Mouse (Mus musculus) Patski (cell line): ENCODE measurements around the gene Nufip1. TPM values are rescaled to one million over a fixed set of nuclear protein-coding genes. Genes with fewer than 3 reads are reported as not detected.

Experiments used
- ATAC-seq: fragments of 100-300 bp; one replicate; pipeline ENCODE4 v1.8.0; 2021
- CTCF ChIA-PET: fragments of 350-600 bp; sonication (Branson Sonifier 250); formaldehyde crosslinking; loops from one replicate; lab custom pipeline; 2022; ENCODE audit warnings: inconsistent platforms; lab: Charles Lee
- POLR2A ChIA-PET: fragments of 350-600 bp; sonication (Branson Sonifier 250); formaldehyde crosslinking; loops from one replicate; lab custom pipeline; 2022; ENCODE audit warnings: antibody characterized with exemption, inconsistent platforms; lab: Charles Lee
- DNase-seq: peaks from one replicate; pipeline ENCODE4 v3.0.0-alpha.2; 2011; ENCODE audit warnings: low read depth, low spot score
- H3K27me3 ChIP-seq: fragments of 371-371 bp; one replicate; pipeline ENCODE4 v1.5.1; 2021
- CTCF ChIP-seq: fragments of 100-300 bp; IDR thresholded peaks from one replicate; pipeline ENCODE4 v1.5.1; 2021
- in situ Hi-C: fragments of 300-500 bp; cut with MboI; formaldehyde crosslinking; loops from 3 replicates; pipeline ENCODE4 v1.11.1; 2018; ENCODE audit warnings: low pct_unique_long_range_greater_than_20kb, mixed read lengths
- polyA plus RNA-seq: library from polyadenylated mRNA; unstranded; gene quantifications from one replicate; pipeline ENCODE4 v1.2.3, GENCODE M21; 2021

The Nufip1 gene
- polyA plus RNA-seq, 1 experiment from 2014 or later = 9.6 TPM

DNA sequence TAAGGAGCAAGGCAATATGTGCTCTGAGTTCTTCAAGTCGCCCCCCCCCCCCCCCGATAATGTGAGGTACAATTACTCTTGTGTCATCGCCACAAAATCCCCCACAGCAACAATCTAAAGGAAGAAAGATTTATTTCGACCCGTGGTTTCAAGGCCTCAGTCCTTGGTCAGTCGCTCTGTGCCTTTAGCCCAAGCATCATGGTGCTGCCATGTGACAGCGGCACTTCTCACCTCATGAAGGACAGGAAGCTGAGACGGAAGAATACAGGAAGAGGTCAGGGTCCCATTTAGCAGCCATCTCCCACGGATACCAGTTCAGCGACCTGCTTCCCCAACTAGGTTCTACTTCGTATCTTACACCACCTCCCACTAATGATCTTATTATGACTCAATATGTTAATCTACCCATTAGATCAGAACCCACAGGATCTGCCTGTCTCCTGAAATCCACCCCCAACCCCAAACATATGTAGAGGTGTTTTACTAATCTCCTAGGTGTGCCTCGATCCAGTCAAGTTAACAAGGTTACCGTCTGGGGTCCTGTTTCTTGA is 28.5 kb upstream of the Nufip1 start:
- in situ Hi-C loops = no loop called here
- ChIA-PET POLR2A (no interaction called here), CTCF (interaction anchor here (1.9 kb wide), 1 partner anchor 17 kb away, joined by 5 read pairs; no protein-coding TSS in a partner anchor)
- ATAC-seq = no peak
- no peaks in the 10 kb centered on the region for H3K27me3 ChIP-seq
- TF ChIP-seq CTCF = no peak
- DNase-seq = no peak

GRCm38 (mm10) chr14:76084188-76084587 is 26.5 kb upstream of the Nufip1 start:
- ChIA-PET POLR2A (no interaction called here), CTCF (interaction anchor here (1.2 kb wide), 1 partner anchor 24 kb away, joined by 3 read pairs; no protein-coding TSS in a partner anchor)
- H3K27me3 ChIP-seq = no peaks in the 10 kb centered on the region
- in situ Hi-C loops = no loop called here
- ATAC-seq (no peak), DNase-seq (no peak)
- no peak for TF ChIP-seq CTCF

GRCm38 (mm10) chr14:76097244-76097643 is 13.4 kb upstream of the Nufip1 start:
- H3K27me3 ChIP-seq = no peaks in the 10 kb centered on the region
- POLR2A ChIA-PET = no interaction called here
- CTCF ChIA-PET = interaction anchor here (1.0 to 1.2 kb wide), 3 partner anchors 10 to 242 kb away, joined by 3 to 4 read pairs (median 4); no protein-coding TSS in a partner anchor
- TF ChIP-seq CTCF = no peak
- ATAC-seq (no peak), DNase-seq (no peak)
- in situ Hi-C loops = no loop called here

DNA sequence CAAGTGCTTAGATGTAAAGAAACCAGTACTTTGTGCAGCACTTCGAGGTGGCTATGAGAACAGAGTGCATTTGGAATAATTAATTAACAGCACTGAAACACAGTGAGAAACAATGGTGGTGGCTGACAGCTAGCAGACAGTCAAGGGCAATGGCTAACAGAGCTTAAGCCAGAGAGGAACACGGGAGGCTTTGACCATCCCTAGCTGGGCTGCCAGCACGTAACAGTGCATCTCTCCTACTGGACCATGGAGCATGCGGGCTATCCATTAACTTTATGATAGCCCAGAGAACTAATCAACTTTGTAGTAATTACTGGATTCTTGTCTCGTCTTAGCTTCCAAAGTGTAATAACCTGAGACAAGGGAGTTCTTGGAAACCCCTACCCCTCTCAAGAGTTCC is 12.9 kb upstream of the Nufip1 start:
- CTCF ChIA-PET = interaction anchor here (1.0 to 1.2 kb wide), 3 partner anchors 10 to 242 kb away, joined by 3 to 4 read pairs (median 4); no protein-coding TSS in a partner anchor
- in situ Hi-C loops = no loop called here
- TF ChIP-seq CTCF = no peak
- POLR2A ChIA-PET = interaction anchor here (1.0 kb wide), 1 partner anchor 9 kb away, joined by 3 read pairs; no protein-coding TSS in a partner anchor
- ATAC-seq (no peak), DNase-seq (no peak)
- H3K27me3 ChIP-seq = no peaks in the 10 kb centered on the region

DNA sequence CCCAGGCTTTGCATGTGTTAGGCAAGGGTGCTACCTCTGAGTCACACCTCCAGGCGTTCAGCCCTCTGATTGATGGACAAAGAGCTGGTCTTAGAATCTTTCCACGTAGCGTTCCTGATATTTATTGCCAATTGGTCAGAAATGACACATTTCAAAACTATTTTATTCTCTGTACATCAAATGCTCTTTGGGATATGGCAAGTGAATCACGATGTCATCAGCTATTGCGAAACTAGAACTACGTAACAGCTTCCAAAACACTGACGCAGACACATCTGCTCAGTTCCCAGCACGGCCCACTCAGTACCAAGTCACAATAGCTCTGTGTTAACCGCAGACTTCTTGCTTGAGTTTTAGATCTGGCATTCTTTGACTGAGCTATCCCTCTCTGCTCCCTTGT is 11.1 kb upstream of the Nufip1 start:
- POLR2A ChIA-PET = no interaction called here
- DNase-seq = no peak

GRCm38 (mm10) chr14:76115744-76116143 is 5.1 kb downstream of the Nufip1 start:
- ChIA-PET POLR2A (no interaction called here), CTCF (interaction anchor here (0.8 to 2.8 kb wide), 2 partner anchors 239 to 350 kb away, joined by 3 to 13 read pairs; no protein-coding TSS in a partner anchor)
- in situ Hi-C loops = no loop called here
- H3K27me3 ChIP-seq = no peaks in the 10 kb centered on the region
- no peak for TF ChIP-seq CTCF
- DNase-seq (no peak), ATAC-seq (no peak)

More for the DNA sequence above, 11.1 kb upstream of the Nufip1 start:
- CTCF ChIA-PET = interaction anchor here (0.9 to 1.9 kb wide), 4 partner anchors 9 to 222 kb away, joined by 3 to 5 read pairs (median 4); no protein-coding TSS in a partner anchor
- ATAC-seq = no peak
- TF ChIP-seq CTCF = no peak
- H3K27me3 ChIP-seq = no peaks in the 10 kb centered on the region
- in situ Hi-C loops = no loop called here

DNA sequence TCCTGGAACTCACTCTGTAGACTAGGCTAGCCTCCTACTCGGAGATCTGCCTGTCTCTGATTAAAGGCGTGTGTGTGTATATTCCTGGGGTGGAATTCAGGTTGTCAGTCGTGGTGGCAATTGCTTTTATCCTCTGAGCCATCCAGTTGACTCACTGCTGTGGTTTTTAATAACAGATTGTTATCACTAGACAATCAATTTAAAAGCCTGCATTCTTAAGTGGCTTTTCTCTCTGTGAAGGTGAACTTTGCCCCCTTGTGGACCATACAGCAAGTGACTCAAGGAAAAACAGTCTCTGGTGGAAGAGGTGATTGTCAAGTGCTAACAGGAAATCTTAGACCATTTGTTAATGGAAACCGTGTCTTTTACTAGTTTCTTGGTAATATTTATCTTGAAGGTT is 8.3 kb downstream of the Nufip1 start:
- no peaks in the 10 kb centered on the region for H3K27me3 ChIP-seq
- ChIA-PET POLR2A (interaction anchor here (1.2 kb wide), 1 partner anchor 8 kb away, joined by 3 read pairs; the partner anchor contains the start of genes Gpalpp1 and Nufip1), CTCF (interaction anchor here (0.8 to 2.0 kb wide), 3 partner anchors 13 to 357 kb away, joined by 3 to 11 read pairs (median 4); no protein-coding TSS in a partner anchor)
- peak; percentile 51 for TF ChIP-seq CTCF
- ATAC-seq (no peak), DNase-seq (no peak)
- in situ Hi-C loops = no loop called here

DNA sequence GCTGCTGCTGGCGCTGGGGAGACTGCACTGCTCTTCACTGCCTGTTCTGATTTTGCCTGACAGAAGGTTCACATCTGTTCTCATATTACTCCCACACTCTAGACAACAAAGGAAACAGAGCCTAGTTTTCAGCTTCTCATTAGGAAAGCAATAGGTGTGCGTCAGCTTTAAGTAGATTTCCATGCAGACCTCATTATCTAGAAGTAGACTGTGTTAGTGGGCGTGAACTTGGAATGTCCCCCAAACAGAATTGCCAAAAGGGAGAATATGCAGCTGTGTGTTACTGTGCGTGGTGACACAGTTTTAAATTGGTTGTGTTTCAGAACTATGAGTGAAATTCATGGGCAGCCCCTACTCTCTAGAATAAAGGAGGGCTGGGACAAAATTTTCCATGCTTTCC is 9.8 kb downstream of the Nufip1 start:
- ATAC-seq = no peak
- in situ Hi-C loops = no loop called here
- ChIA-PET CTCF (interaction anchor here (0.7 to 1.6 kb wide), 3 partner anchors 20 to 355 kb away, joined by 3 to 4 read pairs (median 3); no protein-coding TSS in a partner anchor), POLR2A (interaction anchor here (1.2 kb wide), 1 partner anchor 10 kb away, joined by 3 read pairs; the partner anchor contains the start of genes Gpalpp1 and Nufip1)
- DNase-seq = no peak
- H3K27me3 ChIP-seq = no peaks in the 10 kb centered on the region
- no peak for TF ChIP-seq CTCF

- no peak for DNase-seq
- ATAC-seq = no peak
- ChIA-PET POLR2A (no interaction called here), CTCF (interaction anchor here (0.8 to 3.6 kb wide), 12 partner anchors 9 to 356 kb away, joined by 3 to 21 read pairs (median 4); no protein-coding TSS in a partner anchor)
- TF ChIP-seq CTCF = peak; percentile 88
- no peaks in the 10 kb centered on the region for H3K27me3 ChIP-seq
- in situ Hi-C loops = no loop called here
These were observed 11.4 kb downstream of the Nufip1 start for GRCm38 (mm10) chr14:76121901-76122662.

DNA sequence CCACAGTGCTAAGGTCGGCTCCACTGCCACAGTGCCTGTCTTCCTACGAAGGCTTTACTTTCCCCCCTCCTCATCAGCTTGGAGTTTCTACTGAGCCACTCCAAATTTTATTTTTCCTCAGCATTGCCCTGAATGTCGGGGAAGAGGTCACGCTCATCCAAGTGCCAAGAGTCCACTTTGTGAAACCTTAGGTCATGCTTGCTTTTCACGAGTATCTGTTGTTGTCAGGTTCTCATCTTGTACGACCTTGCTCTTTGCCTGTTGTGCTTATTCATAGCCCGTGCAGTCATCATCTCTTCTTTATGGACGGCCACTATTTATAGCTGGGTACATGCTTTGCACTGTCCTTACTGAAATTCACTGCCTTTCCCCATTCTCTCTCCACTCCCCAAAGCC is 12.0 kb downstream of the Nufip1 start:
- ATAC-seq (no peak), DNase-seq (no peak)
- CTCF ChIA-PET = interaction anchor here (0.9 to 3.6 kb wide), 10 partner anchors 9 to 355 kb away, joined by 3 to 21 read pairs (median 4); no protein-coding TSS in a partner anchor
- no peak for TF ChIP-seq CTCF
- POLR2A ChIA-PET = no interaction called here
- no peaks in the 10 kb centered on the region for H3K27me3 ChIP-seq
- in situ Hi-C loops = no loop called here
